Mouse (Mus musculus): ENCODE measurements around the gene Obscn. TPM values are rescaled to one million over a fixed set of nuclear protein-coding genes. Genes with fewer than 3 reads are reported as not detected.
A peak's percentile ranks its signal among the peaks of the same experiment; 100 is the strongest.
"Not testable (repeated sequence)": the region's sequence is repeated elsewhere in the genome, so short reads cannot be mapped to it uniquely, and the experiment has no call there.

Obscn gene
- polyA plus RNA-seq, 1 experiment from 2014 or later, result 1.2 TPM

GRCm38 (mm10) chr11:58954420-58955142, 181.6 kb downstream of the Obscn start, which contains the start of the genes Hist3h2a and Trim17:
Gene Hist3h2a (plus strand): TSS chr11:58954685.
Gene Trim17 (plus strand): TSS chr11:58954685.
- Histone ChIP-seq H3K36me3 (ENCODE audit: control insufficient read depth, insufficient read depth, low read length) (no peaks in the 10 kb centered on the region; the same call in 1 of the 2 replicates), H3K4me2 (peak within 1 kb of the TSS; percentile 97), H3K9ac (ENCODE audit: low read depth, low read length) (peak within 1 kb of the TSS; percentile 99), H3K9me3 (ENCODE audit: control insufficient read depth, low read length) (no peaks in the 10 kb centered on the region), H3K4me3 (ENCODE audit: low read depth, low read length) (peak within 1 kb of the TSS; percentile 91), H3K27me3 (replicated peaks; ENCODE audit: control insufficient read depth, insufficient read depth, low read length) (peaks cover 15% of the 10 kb centered on the region), H3K27ac (ENCODE audit: low read depth, low read length) (peak within 1 kb of the TSS; percentile 100), H3K4me1 (replicated peaks; ENCODE audit: control insufficient read depth, insufficient read depth, low read length) (peaks cover 25% of the 10 kb centered on the region)
- DNase-seq (ENCODE audit: low spot score) (peak; percentile 83), ATAC-seq (replicated peaks; ENCODE audit: low FRiP score) (peak; percentile 88)
- under 1% methylated on average over 49 of the region's 49 CpGs for WGBS

GRCm38 (mm10) chr11:58954170-58954419, 182.1 kb downstream of the Obscn start:
- H3K9ac ChIP-seq (ENCODE audit: low read depth, low read length), result peak overlapping the region; percentile 99
- H3K9me3 ChIP-seq (ENCODE audit: control insufficient read depth, low read length); H3K36me3 ChIP-seq (ENCODE audit: control insufficient read depth, insufficient read depth, low read length); DNase-seq (ENCODE audit: low spot score): not testable (repeated sequence)
- H3K27ac ChIP-seq (ENCODE audit: low read depth, low read length), result peak overlapping the region; percentile 100
- peaks cover 21% of the 10 kb centered on the region for H3K4me1 ChIP-seq (replicated peaks; ENCODE audit: control insufficient read depth, insufficient read depth, low read length)
- WGBS, result 0% methylated on average over 17 of the region's 17 CpGs
- H3K4me3 ChIP-seq (ENCODE audit: low read depth, low read length), result peak overlapping the region; percentile 91
- ATAC-seq (replicated peaks; ENCODE audit: low FRiP score), result peak; percentile 28; the same call in 1 of the 2 replicates
- peaks cover 20% of the 10 kb centered on the region for H3K27me3 ChIP-seq (replicated peaks; ENCODE audit: control insufficient read depth, insufficient read depth, low read length)
- peak overlapping the region; percentile 97 for H3K4me2 ChIP-seq

GRCm38 (mm10) chr11:58953351-58954169, 182.6 kb downstream of the Obscn start:
- ATAC-seq (replicated peaks; ENCODE audit: low FRiP score) (peak; percentile 37), DNase-seq (ENCODE audit: low spot score) (peak; percentile 67)
- H3K4me3 ChIP-seq (ENCODE audit: low read depth, low read length), result peak overlapping the region; percentile 91
- peak overlapping the region; percentile 99 for H3K9ac ChIP-seq (ENCODE audit: low read depth, low read length)
- H3K4me1 ChIP-seq (replicated peaks; ENCODE audit: control insufficient read depth, insufficient read depth, low read length), result peaks cover 16% of the 10 kb centered on the region
- H3K9me3 ChIP-seq (ENCODE audit: control insufficient read depth, low read length), result no peaks in the 10 kb centered on the region
- no peaks in the 10 kb centered on the region; the same call in 1 of the 2 replicates for H3K36me3 ChIP-seq (ENCODE audit: control insufficient read depth, insufficient read depth, low read length)
- H3K4me2 ChIP-seq, result peak overlapping the region; percentile 97
- WGBS, result 1% methylated on average over 33 of the region's 33 CpGs
- H3K27me3 ChIP-seq (replicated peaks; ENCODE audit: control insufficient read depth, insufficient read depth, low read length), result peaks cover 20% of the 10 kb centered on the region
- H3K27ac ChIP-seq (ENCODE audit: low read depth, low read length), result peak overlapping the region; percentile 100

DNA sequence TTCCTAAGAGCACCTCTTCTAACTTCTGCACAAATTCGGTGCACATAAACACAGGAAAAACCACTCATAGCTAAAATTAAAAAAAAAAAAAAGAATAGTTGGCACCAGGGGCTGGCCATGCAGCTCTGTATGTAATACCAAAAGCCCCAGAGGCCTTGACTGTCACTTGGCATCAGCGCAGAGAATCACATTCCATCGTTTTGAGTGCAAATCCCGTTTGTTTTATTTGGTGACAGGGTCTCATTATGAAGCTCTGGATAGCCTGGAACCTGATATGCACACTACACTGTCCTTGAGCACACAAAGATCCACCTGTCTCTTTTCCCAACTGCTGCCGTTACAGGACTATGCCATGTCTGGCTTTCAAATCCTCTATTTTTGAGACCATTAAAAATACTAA, 185.0 kb downstream of the Obscn start:
- Histone ChIP-seq H3K9me3 (ENCODE audit: control insufficient read depth, low read length) (no peaks in the 10 kb centered on the region), H3K9ac (ENCODE audit: low read depth, low read length) (no peak overlapping the region), H3K27me3 (replicated peaks; ENCODE audit: control insufficient read depth, insufficient read depth, low read length) (peaks cover 33% of the 10 kb centered on the region), H3K36me3 (ENCODE audit: control insufficient read depth, insufficient read depth, low read length) (no peaks in the 10 kb centered on the region), H3K4me1 (replicated peaks; ENCODE audit: control insufficient read depth, insufficient read depth, low read length) (peaks cover 10% of the 10 kb centered on the region), H3K4me3 (ENCODE audit: low read depth, low read length) (no peak overlapping the region), H3K4me2 (no peak overlapping the region), H3K27ac (ENCODE audit: low read depth, low read length) (no peak overlapping the region)
- ATAC-seq (replicated peaks; ENCODE audit: low FRiP score), result no peak
- 85% methylated on average over 5 of the region's 5 CpGs for WGBS
- DNase-seq (ENCODE audit: low spot score), result no peak

DNA sequence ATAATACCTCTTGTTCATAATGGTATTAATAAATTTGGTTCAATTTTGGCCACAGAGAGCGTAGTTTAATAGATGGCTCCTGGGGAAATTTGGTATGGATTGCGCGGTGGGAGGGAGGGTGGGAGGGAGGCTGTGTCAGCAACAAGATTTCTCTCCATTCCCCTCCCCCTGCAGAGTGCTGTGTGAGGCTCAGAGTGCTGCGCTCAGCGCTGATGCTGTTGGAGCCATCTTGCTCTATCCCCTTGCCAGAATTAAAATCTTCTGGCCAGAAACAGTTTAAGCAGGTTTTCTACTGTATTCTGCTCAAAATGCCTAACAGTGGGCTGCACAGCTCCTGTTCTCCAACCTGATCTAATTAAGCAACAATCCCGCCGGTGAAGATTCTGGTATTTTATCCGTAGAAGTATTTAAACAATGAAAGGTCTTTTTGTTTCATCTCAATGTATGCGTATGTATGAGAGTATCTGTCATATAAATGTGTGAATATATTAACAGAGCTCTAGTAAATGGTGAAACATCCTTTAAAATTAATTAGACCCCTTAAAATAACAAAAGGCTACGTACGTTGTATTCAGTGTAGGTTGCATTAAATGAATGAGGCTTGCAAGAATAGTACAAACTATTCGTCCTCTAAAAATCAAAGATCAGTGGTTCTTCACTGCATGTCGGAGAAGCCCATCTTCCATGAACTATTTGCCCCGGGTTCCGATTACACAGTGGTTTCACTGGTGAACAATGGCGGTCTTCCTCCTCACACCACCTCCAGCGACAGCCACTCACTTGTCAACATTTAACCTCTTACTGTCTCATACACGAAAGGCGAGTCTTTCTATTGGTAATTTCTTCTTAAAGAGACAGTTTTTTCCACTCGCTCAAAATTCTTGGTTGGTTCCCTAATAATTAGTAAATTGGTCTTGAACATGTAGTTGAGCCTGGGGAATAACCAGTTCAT, 186.4 kb downstream of the Obscn start:
- H3K4me2 ChIP-seq, result peak overlapping the region; percentile 70
- WGBS, result 18% methylated on average over 20 of the region's 20 CpGs
- H3K9me3 ChIP-seq (ENCODE audit: control insufficient read depth, low read length), result no peaks in the 10 kb centered on the region
- H3K27ac ChIP-seq (ENCODE audit: low read depth, low read length), result peak overlapping the region; percentile 76
- H3K4me3 ChIP-seq (ENCODE audit: low read depth, low read length), result peak overlapping the region; percentile 46
- no peak for ATAC-seq (replicated peaks; ENCODE audit: low FRiP score)
- H3K9ac ChIP-seq (ENCODE audit: low read depth, low read length), result peak overlapping the region; percentile 51; the same call in 1 of the 2 replicates
- no peaks in the 10 kb centered on the region for H3K36me3 ChIP-seq (ENCODE audit: control insufficient read depth, insufficient read depth, low read length)
- no peak for DNase-seq (ENCODE audit: low spot score)
- H3K27me3 ChIP-seq (replicated peaks; ENCODE audit: control insufficient read depth, insufficient read depth, low read length), result peaks cover 33% of the 10 kb centered on the region
- H3K4me1 ChIP-seq (replicated peaks; ENCODE audit: control insufficient read depth, insufficient read depth, low read length), result peaks cover 8% of the 10 kb centered on the region

GRCm38 (mm10) chr11:58948542-58949479, 187.4 kb downstream of the Obscn start, which contains the start of gene Hist3h2ba:
Gene Hist3h2ba (plus strand): TSS chr11:58948920.
- ATAC-seq (replicated peaks; ENCODE audit: low FRiP score), result peak; percentile 76
- Histone ChIP-seq H3K36me3 (ENCODE audit: control insufficient read depth, insufficient read depth, low read length) (no peaks in the 10 kb centered on the region), H3K4me3 (ENCODE audit: low read depth, low read length) (peak within 1 kb of the TSS; percentile 46), H3K4me2 (peak within 1 kb of the TSS; percentile 70), H3K9me3 (ENCODE audit: control insufficient read depth, low read length) (no peaks in the 10 kb centered on the region), H3K27me3 (replicated peaks; ENCODE audit: control insufficient read depth, insufficient read depth, low read length) (peaks cover 38% of the 10 kb centered on the region), H3K9ac (ENCODE audit: low read depth, low read length) (peak within 1 kb of the TSS; percentile 51), H3K4me1 (replicated peaks; ENCODE audit: control insufficient read depth, insufficient read depth, low read length) (peaks cover 8% of the 10 kb centered on the region), H3K27ac (ENCODE audit: low read depth, low read length) (peak within 1 kb of the TSS; percentile 76)
- 1% methylated on average over 48 of the region's 48 CpGs for WGBS
- DNase-seq (ENCODE audit: low spot score), result peak; percentile 66

DNA sequence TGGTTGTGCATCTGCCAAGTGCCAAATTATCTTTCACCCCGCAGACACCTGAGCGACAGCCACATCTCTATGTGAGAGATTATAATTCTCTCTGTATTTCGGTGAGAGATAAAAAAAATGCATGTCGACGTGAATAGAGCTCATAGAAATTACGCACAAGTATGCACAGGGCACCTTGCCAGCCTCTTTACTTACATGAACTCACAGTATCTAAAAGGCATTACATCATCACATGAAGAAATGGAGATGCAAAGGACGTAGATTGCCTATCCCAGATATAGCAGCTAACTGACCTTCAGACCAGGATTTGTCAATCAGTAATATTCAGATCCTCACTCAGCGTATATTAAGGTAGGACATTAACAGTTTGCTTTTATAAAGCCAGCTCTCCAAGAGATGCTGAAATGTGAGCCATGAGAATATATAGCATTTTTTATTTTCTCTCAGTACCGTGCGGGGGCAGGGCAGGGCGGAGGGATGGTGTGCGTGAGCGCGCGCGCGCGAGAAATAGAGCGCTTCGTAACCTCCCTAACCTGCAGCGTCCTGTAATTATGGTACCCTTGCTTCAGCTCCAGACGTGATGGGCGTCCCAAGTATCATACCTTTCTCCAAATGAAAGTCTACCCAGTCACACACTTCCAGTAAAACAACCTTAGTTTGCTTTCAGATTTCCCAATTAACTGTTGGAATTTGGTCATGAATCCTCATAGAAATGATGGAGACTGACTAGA, 188.2 kb downstream of the Obscn start:
- H3K4me2 ChIP-seq, result peak overlapping the region; percentile 70
- peak overlapping the region; percentile 35 for H3K9ac ChIP-seq (ENCODE audit: low read depth, low read length)
- ATAC-seq (replicated peaks; ENCODE audit: low FRiP score), result no peak
- WGBS, result 24% methylated on average over 23 of the region's 23 CpGs
- peak overlapping the region; percentile 46 for H3K4me3 ChIP-seq (ENCODE audit: low read depth, low read length)
- 0 out of 2 replicates have a peak overlapping the region, but pooled peaks have one; percentile 30 for H3K27ac ChIP-seq (ENCODE audit: low read depth, low read length)
- no peak for DNase-seq (ENCODE audit: low spot score)
- peaks cover 38% of the 10 kb centered on the region for H3K27me3 ChIP-seq (replicated peaks; ENCODE audit: control insufficient read depth, insufficient read depth, low read length)
- H3K36me3 ChIP-seq (ENCODE audit: control insufficient read depth, insufficient read depth, low read length), result no peaks in the 10 kb centered on the region
- H3K4me1 ChIP-seq (replicated peaks; ENCODE audit: control insufficient read depth, insufficient read depth, low read length), result no peaks in the 10 kb centered on the region; the same call in 1 of the 2 replicates
- no peaks in the 10 kb centered on the region for H3K9me3 ChIP-seq (ENCODE audit: control insufficient read depth, low read length)
